Mouse (Mus musculus): ENCODE results near the gene Cntn3. TPM values are rescaled to one million over a fixed set of nuclear protein-coding genes. Genes with fewer than 3 reads are reported as not detected.

Cntn3 gene
- total and polyA plus RNA-seq, 3 experiments, result not detected

- Histone ChIP-seq H3K79me2 (replicated peaks; ENCODE audit: control insufficient read depth, extremely low read depth, insufficient read depth, poor library complexity, severe bottlenecking) (no peaks in the 10 kb centered on the region), H3K9me3 (replicated peaks; ENCODE audit: low read length) (peaks cover 45% of the 10 kb centered on the region), H3K9ac (ENCODE audit: insufficient read depth, low read depth) (no peak overlapping the region), H3K36me3 (replicated peaks in 1 of 2; ENCODE audit: control insufficient read depth in 1 of 2, insufficient read depth in 1 of 2, low read length in 1 of 2) (no peaks in the 10 kb centered on the region), H3K4me3 (replicated peaks in 1 of 3; ENCODE audit: low read depth in 2 of 3, low read length in 2 of 3, poor library complexity in 1 of 3) (no peak overlapping the region), H3K27me3 (replicated peaks) (no peaks in the 10 kb centered on the region), H3K4me2 (ENCODE audit: insufficient read depth, low read depth, poor library complexity, severe bottlenecking) (no peak overlapping the region), H3K27ac (ENCODE audit: insufficient read depth, low read depth) (no peak overlapping the region), H3K4me1 (ENCODE audit: control insufficient read depth in 1 of 2, insufficient read depth in 2 of 2) (no peaks in the 10 kb centered on the region)
- in situ Hi-C loops (cut with MboI; ENCODE audit: low pct_ligation_motif_present, low pct_unique_long_range_greater_than_20kb, low sequenced_read_pairs) (no loop called here), dilution Hi-C loops (cut with MboI; ENCODE audit: extremely low pct_ligation_motif_present, extremely low pct_unique_long_range_greater_than_20kb, low sequenced_read_pairs) (no loop called here)
- TF ChIP-seq MAX (IDR thresholded peaks at IDR 0.05; ENCODE audit: low read length) (no peak), HCFC1 (IDR thresholded peaks at IDR 0.05; ENCODE audit: low read depth, low read length) (no peak)
- no peak for DNase-seq (ENCODE audit: extremely low read depth)
Measured at GRCm38 (mm10) chr6:102556497-102556896, 16.4 kb downstream of the Cntn3 start.

- peaks cover 47% of the 10 kb centered on the region for H3K9me3 ChIP-seq (replicated peaks; ENCODE audit: low read length)
- DNase-seq (ENCODE audit: extremely low read depth), result no peak
- no peak for TF ChIP-seq MXI1 (IDR thresholded peaks at IDR 0.05; ENCODE audit: low read depth, low read length)
- no peak for TF ChIP-seq NRF1 (IDR thresholded peaks at IDR 0.05; ENCODE audit: low read depth, low read length)
- no peak for TF ChIP-seq UBTF (IDR thresholded peaks at IDR 0.05; ENCODE audit: low read depth, low read length)
- no peak for TF ChIP-seq USF2 (conservative IDR thresholded peaks at IDR 0.05; ENCODE audit: low read depth, low read length)
- TF ChIP-seq USF1 (IDR thresholded peaks at IDR 0.05; ENCODE audit: low read depth, low read length), result no peak
- no peak for TF ChIP-seq PAX5 (IDR thresholded peaks at IDR 0.05; ENCODE audit: low read length)
- no peak for TF ChIP-seq ZMIZ1 (IDR thresholded peaks at IDR 0.05; ENCODE audit: low read depth, low read length)
- TF ChIP-seq RCOR1 (conservative IDR thresholded peaks at IDR 0.05; ENCODE audit: low read depth, low read length), result no peak
- no peak for TF ChIP-seq IRF4 (IDR thresholded peaks at IDR 0.05; ENCODE audit: low read depth, low read length)
- TF ChIP-seq SMC3 (IDR thresholded peaks at IDR 0.05; ENCODE audit: low read depth, low read length), result no peak
- TF ChIP-seq EP300 (IDR thresholded peaks at IDR 0.05; ENCODE audit: low read length), result no peak
- no peak for TF ChIP-seq MEF2A (IDR thresholded peaks at IDR 0.05; ENCODE audit: borderline replicate concordance, low read depth, low read length)
- no peak for TF ChIP-seq ETS1 (conservative IDR thresholded peaks at IDR 0.05; ENCODE audit: low read depth, low read length)
- no peak for TF ChIP-seq MYC (IDR thresholded peaks at IDR 0.05; ENCODE audit: low read depth, low read length)
- no peak for TF ChIP-seq KAT2A (IDR thresholded peaks at IDR 0.05; ENCODE audit: insufficient replicate concordance, low read length)
- no peak for TF ChIP-seq GABPA (IDR thresholded peaks at IDR 0.05; ENCODE audit: insufficient replicate concordance, low read depth, low read length)
- no peak for TF ChIP-seq TBP (conservative IDR thresholded peaks at IDR 0.05; ENCODE audit: low read depth, low read length)
- TF ChIP-seq MAFK (IDR thresholded peaks at IDR 0.05; ENCODE audit: insufficient replicate concordance, low read length), result no peak
- no peak for TF ChIP-seq POLR2A (IDR thresholded peaks at IDR 0.05; ENCODE audit: low read depth, low read length)
- no peaks in the 10 kb centered on the region for H3K36me3 ChIP-seq (replicated peaks in 1 of 2; ENCODE audit: control insufficient read depth in 1 of 2, insufficient read depth in 1 of 2, low read length in 1 of 2)
- no peak overlapping the region for H3K9ac ChIP-seq (ENCODE audit: insufficient read depth, low read depth)
- H3K27ac ChIP-seq (ENCODE audit: insufficient read depth, low read depth), result no peak overlapping the region
- in situ Hi-C loops (cut with MboI; ENCODE audit: low pct_ligation_motif_present, low pct_unique_long_range_greater_than_20kb, low sequenced_read_pairs) (no loop called here), dilution Hi-C loops (cut with MboI; ENCODE audit: extremely low pct_ligation_motif_present, extremely low pct_unique_long_range_greater_than_20kb, low sequenced_read_pairs) (no loop called here)
- H3K4me1 ChIP-seq (ENCODE audit: control insufficient read depth in 1 of 2, insufficient read depth in 2 of 2), result no peaks in the 10 kb centered on the region
- no peak overlapping the region for H3K4me3 ChIP-seq (replicated peaks in 1 of 3; ENCODE audit: low read depth in 2 of 3, low read length in 2 of 3, poor library complexity in 1 of 3)
- H3K79me2 ChIP-seq (replicated peaks; ENCODE audit: control insufficient read depth, extremely low read depth, insufficient read depth, poor library complexity, severe bottlenecking), result no peaks in the 10 kb centered on the region
- H3K4me2 ChIP-seq (ENCODE audit: insufficient read depth, low read depth, poor library complexity, severe bottlenecking), result no peak overlapping the region
- H3K27me3 ChIP-seq (replicated peaks), result no peaks in the 10 kb centered on the region
Measured at GRCm38 (mm10) chr6:102555814-102556437, 17.0 kb downstream of the Cntn3 start.

Measured in CH12.LX (cell line).